Mouse (Mus musculus) fat pad, adult 2 months (tissue): ENCODE data around the gene Atp4a.
"Not testable (repeated sequence)": the region's sequence is repeated elsewhere in the genome, so short reads cannot be mapped to it uniquely, and the experiment has no call there.

Experiments
- DNase-seq: peaks from one replicate; pipeline ENCODE4 v3.0.0-alpha.2; 2011; ENCODE audit warnings: low read depth, low spot score; ENCODE audit errors: extremely low read depth

Gene Atp4a

DNA sequence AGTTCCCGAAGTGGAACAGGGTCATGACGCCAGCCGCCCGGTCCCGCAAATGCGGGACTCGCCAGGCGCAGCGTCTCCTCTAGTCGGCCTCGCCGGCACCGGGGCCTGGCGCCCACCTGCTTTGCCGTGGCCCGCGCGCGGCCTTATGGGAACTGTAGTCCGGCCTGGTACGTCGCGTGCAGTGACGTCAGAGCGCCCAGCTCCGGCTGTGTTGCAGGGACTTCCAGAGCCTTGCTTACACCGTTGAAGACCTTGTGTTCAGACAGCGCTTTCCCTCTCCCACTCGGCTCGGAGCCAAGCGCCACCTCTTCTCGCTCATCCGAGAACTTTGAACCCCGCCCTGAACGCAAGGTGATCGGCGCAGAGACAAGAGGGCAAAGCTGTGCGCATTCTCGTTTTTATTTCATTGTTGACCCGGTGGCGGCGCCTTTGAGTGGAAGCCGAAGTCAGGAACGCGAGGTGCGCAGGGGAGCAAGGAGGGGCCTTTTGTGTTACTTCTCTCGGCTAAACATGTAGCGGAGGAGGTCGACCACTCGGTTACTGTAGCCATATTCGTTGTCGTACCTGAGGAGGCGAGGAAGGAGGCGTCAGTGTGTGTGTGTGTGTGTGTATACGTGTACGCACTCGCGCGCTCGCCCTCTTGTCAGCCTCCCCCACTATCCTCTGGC, 17.5 kb downstream of the Atp4a start, which contains the start of gene Tmem147:
Gene Tmem147, minus strand, starts transcription at position 145 of the 668 bp plus-strand sequence.
- DNase-seq, result peak; percentile 94

DNA sequence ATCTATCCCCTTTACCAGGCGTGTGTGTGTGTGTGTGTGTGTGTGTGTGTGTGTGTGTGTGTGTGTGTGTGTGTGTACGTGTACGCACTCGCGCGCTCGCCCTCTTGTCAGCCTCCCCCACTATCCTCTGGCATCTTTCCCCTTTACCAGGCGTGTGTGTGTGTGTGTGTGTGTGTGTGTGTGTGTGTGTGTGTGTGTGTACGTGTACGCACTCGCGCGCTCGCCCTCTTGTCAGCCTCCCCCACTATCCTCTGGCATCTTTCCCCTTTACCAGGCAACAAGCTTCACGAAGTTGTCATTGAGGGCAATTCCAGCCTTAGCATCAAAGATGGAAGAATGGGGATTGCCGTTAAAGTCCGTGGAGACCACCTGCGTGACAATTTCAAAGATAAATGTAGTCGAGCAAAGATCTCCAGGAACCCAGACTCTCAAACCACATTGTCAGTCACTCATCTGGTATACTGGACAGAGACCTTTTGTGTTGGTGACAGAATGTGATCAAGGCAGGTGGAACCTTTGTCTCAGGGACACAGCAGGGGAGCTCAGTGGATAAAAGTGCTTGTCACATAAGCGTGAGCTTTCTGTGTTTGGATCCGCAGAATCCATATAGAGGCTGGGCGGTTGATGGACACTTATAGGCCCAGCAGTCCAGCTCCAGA, 18.2 kb downstream of the Atp4a start:
- DNase-seq, result not testable (repeated sequence)

DNA sequence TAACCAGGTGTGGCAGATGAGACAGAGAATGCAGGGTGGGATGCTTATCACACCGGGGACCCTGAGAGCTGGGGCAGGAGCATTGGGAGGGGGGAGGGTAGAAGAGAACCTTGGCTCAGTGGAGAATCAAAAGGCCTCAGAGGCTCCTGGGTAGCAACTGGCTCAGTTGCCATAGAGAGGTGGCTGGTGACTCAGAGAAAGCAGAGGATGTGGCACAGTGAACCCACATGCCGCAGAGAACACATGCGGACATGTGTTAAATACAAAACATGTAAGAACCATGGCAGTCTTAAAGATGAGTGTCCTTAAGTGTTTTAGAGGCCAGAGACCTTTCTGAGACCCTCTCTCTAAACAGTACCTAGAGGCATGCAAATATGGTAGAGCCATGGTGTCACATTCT, 24.2 kb downstream of the Atp4a start:
- no peak for DNase-seq

DNA sequence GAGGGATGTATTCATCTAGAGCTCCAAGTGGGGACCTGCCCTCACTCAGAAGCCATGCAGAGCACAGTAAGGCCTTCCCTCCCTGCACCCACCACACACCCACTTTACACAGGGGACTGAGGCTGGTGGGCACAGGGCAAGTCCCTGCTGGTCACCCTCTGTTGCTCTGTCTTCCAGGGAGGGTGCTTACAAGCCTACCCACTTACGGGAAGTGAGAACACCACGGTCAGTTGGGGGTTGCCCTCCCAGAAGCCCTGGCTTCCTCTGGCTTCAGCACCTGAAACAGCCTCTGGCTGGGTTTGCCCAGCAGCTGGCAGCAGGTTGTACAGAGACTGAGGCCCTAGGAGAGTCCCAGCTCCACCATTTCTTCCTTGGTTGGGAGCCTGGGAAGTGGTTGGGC, 30.6 kb downstream of the Atp4a start:
- not testable (repeated sequence) for DNase-seq

DNA sequence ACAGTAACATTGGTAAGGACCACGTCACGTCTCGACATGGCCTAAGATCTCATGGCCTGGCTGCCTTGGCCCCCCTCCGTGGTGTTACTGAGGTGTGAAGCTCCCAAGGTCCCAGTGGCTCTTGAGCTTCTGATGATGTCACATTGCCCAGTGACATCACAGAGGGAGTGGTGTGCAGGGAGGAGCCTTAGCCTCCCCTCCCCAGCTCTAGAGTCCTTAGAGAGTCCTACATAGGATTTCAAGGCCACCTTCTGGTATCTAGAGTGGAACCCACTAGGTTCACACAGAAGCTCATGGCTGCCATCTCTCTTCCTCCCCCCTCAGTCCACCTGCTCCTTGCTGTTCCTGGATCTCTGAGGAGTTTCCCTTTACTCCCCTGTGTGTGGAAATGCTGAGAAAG, 31.6 kb downstream of the Atp4a start, which contains the start of gene Gapdhs:
Gene Gapdhs, minus strand, starts transcription at position 65 of the 400 bp plus-strand sequence.
- not testable (repeated sequence) for DNase-seq

DNA sequence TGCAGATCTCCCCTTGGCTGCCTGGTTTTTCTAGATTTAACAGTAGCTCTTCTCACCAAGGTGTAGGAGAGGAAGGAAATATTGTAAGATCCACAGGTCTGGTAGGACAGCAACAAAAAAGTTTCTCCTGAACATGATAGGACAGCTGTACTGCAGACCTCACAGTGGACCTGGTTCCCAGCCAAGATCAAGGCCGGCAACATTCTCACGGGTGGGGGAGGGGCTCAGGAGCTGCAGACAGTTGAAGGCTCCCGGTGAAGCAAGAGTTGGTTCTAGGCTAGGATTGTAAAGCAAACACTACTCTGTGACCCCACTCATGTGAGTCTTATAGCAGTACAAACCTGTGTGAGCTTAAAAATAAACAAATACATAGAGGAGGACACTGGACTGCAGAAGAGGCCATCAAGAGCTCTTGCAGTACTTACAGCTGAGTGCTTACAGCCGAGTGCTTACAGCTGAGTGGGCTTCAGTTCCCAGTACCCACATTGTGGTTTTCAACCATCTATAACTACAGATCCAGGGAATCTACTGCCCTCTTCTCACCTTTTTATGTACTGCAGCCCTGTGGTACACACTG, 32.1 kb downstream of the Atp4a start:
- DNase-seq, result no peak

DNA sequence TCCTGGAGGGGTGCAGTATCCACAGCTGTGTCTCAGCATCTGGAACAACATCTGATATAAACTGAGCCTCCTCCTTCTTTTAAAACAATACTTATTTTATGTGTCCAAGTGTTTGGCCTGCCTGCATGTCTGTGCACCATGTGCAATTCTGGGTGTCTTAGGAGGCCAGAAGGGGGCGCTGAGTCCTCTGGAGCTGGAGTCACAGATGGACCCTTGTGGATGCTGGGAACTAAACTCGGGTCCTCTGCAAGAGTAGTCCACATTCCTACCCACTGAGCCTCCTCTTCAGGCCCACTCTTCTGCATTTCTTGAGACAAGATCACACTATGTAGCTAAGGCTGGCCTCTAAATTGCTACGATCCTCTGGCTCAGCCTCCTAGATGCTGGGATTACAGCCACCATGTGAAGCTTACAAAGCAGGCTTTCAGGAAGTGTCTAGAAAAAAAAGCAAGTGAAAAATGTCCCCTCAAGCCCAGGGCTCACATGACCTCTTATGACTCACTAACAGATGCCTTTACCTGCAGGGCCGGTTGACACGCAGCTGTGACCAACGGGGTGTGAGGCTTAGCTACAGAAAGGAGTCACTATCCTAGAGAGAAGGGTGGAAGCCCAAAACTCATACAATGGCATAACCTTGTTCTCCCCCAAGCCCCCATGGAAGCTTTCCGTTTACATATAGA, 35.7 kb downstream of the Atp4a start:
- no peak for DNase-seq

DNA sequence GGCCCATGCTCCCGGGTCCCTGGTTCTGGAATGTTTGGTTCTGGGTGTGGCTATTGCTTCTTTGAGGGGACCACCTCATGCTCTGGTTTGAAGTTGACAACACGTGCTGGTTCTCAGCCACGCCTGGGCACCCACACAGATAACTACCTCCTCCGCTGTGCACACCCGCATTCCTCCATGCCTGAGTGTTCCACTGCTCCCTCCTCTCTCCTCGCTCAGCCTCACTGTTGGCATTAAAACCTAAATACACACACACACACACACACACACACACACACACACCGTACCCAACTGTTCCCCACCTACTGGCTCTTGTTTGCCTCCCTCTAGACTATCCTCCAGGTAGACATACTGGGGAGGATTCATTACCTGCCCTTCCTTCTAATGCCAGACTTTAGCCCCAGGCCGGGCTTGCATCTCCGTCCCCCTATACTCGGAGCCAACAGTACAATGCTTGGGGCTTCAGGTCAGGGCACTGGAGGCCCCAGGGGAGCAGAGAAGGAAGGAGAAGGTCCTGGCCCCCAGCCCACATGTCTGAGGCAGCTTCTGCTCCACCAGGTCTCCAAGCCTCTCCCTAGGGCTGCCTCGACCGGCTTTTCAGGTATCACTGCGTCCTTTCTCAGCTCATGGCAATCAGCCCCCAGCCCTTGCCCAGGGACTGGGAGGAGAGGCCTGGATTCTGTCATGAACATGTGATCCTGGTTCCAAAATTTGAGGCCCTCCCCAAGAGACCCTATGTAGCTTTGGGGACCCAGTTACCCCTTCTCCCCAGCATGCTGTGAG, 38.0 kb downstream of the Atp4a start:
- DNase-seq, result no peak

DNA sequence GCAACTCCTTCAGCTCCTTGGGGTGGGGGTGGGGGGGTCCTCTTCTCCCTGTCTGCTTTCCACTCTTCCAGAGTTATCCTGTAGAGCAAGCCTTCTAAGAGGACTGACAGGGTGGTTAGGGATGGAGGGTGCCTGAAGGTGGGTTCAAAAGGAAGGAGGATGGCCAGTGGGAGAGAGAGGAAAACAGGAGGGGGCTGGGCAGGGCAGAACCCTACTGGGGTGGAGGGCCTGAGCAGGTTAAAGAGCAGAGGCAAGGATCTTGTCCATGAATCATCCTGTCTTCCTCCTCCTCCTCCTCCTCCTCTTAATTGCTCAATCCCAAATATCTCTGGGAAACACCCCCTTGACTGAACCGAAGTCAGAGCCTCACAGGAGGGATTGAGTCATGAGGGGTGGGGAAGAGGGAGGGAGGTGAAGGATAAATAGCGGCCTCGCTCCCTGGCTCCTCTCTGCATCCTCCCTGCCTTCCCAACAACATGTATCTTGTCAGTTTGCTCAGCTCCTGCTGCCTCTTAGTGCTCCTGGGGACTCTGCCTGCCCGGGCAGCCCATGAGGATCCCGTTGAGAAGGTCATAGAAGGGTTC, 39.2 kb downstream of the Atp4a start, which contains the start of gene Sbsn:
Gene Sbsn, plus strand, starts transcription at position 386 of the 584 bp plus-strand sequence.
- DNase-seq, result no peak

DNA sequence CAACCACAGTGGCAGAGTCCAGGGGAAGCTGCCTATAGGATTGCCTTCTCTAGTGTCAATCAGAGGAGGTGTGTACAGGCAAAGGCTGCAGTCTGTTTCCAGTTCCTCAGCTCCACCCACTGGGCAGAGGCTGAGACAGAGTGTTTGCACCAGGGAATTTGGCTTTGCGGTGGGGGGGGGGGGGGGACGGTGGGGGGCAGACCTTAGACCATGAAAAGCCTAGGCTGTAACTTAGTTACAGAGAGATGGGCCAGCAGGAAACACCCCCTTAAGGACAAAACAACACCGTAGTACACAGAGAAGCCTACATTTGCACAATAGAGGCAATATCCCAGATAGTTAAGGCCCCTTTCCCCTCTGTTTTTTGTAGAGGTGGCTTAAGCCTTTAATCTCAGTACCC, 45.0 kb downstream of the Atp4a start:
- DNase-seq, result no peak

DNA sequence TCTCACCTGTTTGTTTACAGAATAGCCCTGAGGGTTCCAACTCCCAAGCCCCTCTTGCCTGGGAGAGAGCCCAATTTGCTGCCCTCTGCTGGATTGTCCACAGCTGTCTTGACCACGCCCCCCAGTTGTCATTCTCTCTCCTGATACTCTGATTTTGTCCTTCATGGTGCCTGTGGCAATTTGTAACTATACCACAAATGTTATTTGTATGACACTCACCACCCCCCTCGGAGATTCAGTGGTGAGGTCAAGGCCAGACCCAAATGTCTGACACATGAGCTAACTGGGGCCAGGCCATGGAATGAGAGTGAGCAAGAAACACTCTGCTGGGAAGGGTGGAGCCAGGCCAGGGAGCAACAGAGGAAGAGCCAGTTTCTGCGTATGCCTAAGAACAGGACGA, 46.8 kb downstream of the Atp4a start:
- DNase-seq, result no peak

DNA sequence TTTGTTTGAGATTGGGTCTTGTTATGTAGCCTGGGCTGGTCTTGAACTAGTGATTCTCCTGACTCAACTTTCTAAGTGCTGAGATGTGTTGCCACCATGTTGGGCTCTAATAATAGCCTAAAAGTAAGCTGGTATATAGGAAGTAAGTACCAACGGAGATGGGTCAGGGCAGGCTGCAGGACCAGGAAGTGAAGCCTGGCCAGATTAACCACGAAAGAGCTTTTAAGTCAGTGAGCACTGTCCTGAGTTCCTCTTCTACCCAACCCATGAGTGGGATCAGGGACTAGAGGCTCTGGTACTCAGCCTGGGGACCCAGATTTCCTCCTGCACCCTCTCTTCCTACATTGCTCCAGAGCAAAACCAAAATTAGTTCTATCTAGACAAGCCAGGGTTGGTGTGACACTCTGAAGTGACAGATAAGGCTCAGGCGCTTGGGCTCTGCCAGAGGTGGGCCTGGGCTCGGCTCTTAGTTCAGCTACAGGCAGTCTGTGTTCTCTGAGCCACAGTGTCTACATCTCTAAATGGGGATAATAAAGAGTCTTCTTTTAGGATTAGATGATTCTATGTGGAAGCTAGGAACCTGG, 49.9 kb downstream of the Atp4a start:
- DNase-seq, result no peak

DNA sequence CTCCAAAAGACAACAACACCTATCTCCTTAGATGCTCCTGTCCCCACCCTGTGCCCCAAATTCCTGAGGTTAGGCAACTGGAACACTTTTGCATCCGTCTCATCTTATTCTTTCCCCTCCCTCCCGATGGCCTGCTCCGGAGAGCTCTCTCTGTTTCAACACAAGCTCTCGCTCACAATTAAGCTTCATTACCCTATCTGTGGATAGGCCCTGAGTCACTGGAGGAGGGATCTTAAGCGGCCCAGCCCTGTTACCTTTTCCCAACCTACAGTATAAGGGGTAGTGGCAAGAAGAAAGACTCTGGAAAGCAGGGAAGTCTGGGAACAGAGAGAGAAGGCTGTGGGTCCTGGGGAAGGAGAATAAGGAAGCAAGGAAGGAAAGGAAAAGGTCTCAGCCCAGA, 51.4 kb downstream of the Atp4a start, which contains the start of gene Dmkn:
Gene Dmkn, plus strand, starts transcription at position 301 of the 400 bp plus-strand sequence.
- DNase-seq, result no peak

DNA sequence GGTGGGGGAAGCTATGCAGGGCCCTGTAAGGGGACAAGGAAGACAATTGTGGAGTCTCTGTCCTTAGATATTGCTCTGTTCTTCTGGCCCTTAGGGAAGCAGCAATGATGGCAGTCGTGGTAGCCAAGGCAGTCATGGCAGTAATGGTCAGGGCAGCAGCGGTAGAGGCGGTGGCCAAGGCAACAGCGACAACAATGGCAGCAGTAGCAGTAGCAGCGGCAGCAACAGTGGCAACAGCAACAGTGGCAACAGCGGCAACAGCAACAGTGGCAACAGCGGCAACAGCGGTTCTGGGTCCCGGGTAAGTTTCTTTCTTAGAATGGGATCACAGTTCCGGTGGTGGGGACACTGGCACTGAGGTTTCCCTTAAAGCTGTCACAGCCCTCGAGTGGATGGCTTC, 53.2 kb downstream of the Atp4a start:
- DNase-seq, result no peak

DNA sequence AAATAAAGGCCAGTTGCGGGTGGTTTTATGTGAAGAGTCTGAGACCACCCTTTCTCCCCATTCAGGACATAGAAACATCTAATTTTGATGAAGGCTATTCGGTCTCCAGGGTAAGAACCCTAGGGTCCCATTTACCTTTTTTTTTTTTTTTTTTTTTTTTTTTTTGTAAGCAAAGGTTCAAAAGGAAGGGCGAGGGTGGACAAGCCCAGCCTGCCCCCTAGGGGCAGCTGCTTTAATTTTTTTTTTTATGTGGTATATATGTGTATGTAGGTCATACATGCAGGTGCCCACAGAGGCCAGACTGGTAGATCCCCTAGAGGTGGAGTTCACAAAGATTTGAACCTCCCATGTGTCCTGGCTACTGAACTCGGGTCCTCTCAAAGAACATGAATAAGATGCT, 54.4 kb downstream of the Atp4a start:
- no peak for DNase-seq

DNA sequence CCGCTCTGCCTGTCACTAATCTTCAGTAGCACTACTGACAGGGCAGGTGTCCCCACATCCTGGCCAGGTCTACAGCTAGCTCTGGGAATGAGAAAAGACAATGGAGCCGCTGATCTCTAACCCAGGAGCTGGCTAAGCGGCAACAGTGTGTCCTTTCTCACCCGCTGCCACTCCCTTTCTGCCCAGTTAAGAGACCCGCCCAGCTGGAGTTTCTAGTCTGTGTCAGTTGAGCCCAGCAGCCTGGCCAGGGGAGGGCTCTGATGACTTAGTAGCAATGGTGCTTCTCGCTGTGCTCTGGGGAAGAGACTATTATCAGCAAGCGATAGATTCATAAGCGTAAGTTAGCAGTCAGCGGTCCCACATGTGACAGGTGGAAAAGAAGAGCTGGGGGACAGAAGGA, 57.2 kb downstream of the Atp4a start:
- DNase-seq, result no peak
